Mouse (Mus musculus) cerebellum, adult 2 months (tissue): ENCODE data around the gene H6pd.

Experiments
- CTCF ChIP-seq: fragments of 200-500 bp; IDR thresholded peaks from 2 replicates; pipeline ENCODE4 v1.5.1; 2011; ENCODE audit warnings: low read depth, mild to moderate bottlenecking, control low read depth, low read length, moderate library complexity, borderline replicate concordance; ENCODE audit not compliant: insufficient read depth
- POLR2A ChIP-seq: fragments of 200-500 bp; IDR thresholded peaks from 2 replicates; pipeline ENCODE4 v1.6.1; 2011; ENCODE audit warnings: low read length, control low read depth, borderline replicate concordance; ENCODE audit not compliant: insufficient read depth

DNA sequence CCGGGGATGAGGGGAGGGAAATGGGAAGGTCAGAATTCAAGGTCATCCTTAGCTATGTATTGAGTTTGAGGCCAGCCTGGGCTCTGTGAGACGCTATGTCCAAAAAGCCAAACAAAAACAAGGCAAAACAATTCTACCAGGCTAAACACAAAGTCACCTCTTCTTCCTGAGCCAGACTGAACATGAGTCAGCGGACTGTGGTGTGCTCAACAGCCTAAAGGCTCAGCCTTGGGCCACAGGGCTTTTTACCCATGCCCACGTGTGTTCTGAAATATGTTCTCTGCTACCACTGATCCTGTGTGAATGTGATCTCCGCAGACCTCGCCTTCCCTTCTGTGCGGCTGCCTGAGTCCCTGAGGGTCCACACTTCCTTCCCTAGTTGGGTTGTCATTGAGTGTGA, 47.3 kb upstream of the H6pd start:
- TF ChIP-seq CTCF, result no peak
- TF ChIP-seq POLR2A, result no peak
